Mouse (Mus musculus) left cerebral cortex, adult 11 months (tissue): ENCODE measurements around the gene Efcab5.
"Not testable (repeated sequence)": the region's sequence is repeated elsewhere in the genome, so short reads cannot be mapped to it uniquely, and the experiment has no call there.

ENCODE experiments used
- DNase-seq: peaks from one replicate; pipeline ENCODE4 v3.0.0; 2022; ENCODE audit warnings: low spot score

Efcab5 gene

GRCm38 (mm10) chr11:77174531-77174930 lies 14.2 kb downstream of the Efcab5 start:
- DNase-seq, result peak; percentile 13

- peak; percentile 16 for DNase-seq
Observed at GRCm38 (mm10) chr11:77173731-77174130, 15.0 kb downstream of the Efcab5 start.

- no peak for DNase-seq
Observed at GRCm38 (mm10) chr11:77160744-77161143, 28.0 kb downstream of the Efcab5 start.

GRCm38 (mm10) chr11:77160341-77160740 lies 28.4 kb downstream of the Efcab5 start:
- DNase-seq, result no peak

- DNase-seq, result no peak
Observed at GRCm38 (mm10) chr11:77154214-77154613, 34.6 kb downstream of the Efcab5 start.

- DNase-seq, result no peak
Observed at GRCm38 (mm10) chr11:77150806-77151205, 38.0 kb downstream of the Efcab5 start.

- DNase-seq, result not testable (repeated sequence)
Observed at GRCm38 (mm10) chr11:77149783-77150630, 38.8 kb downstream of the Efcab5 start.

GRCm38 (mm10) chr11:77148774-77149173 lies 40.0 kb downstream of the Efcab5 start:
- no peak for DNase-seq

- DNase-seq, result no peak
Observed at GRCm38 (mm10) chr11:77147753-77148152, 41.0 kb downstream of the Efcab5 start.

- DNase-seq, result no peak
Observed at GRCm38 (mm10) chr11:77145423-77145822, 43.3 kb downstream of the Efcab5 start.

- no peak for DNase-seq
Observed at GRCm38 (mm10) chr11:77141938-77142337, 46.8 kb downstream of the Efcab5 start.

- no peak for DNase-seq
Observed at GRCm38 (mm10) chr11:77139976-77140375, 48.8 kb downstream of the Efcab5 start.

GRCm38 (mm10) chr11:77133450-77133849 lies 55.3 kb downstream of the Efcab5 start:
- DNase-seq, result no peak

GRCm38 (mm10) chr11:77132580-77132979 lies 56.2 kb downstream of the Efcab5 start:
- DNase-seq, result no peak

GRCm38 (mm10) chr11:77128562-77128961 lies 60.2 kb downstream of the Efcab5 start:
- DNase-seq, result no peak

- DNase-seq, result no peak
Observed at GRCm38 (mm10) chr11:77111141-77111540, 77.6 kb downstream of the Efcab5 start.

- no peak for DNase-seq
Observed at GRCm38 (mm10) chr11:77108442-77108841, 80.3 kb downstream of the Efcab5 start.

- DNase-seq, result not testable (repeated sequence)
Observed at GRCm38 (mm10) chr11:77107872-77108271, 80.9 kb downstream of the Efcab5 start.

- DNase-seq, result no peak
Observed at GRCm38 (mm10) chr11:77106961-77107360, 81.8 kb downstream of the Efcab5 start.

- DNase-seq, result peak; percentile 45
Observed at GRCm38 (mm10) chr11:77100137-77100937, 88.4 kb downstream of the Efcab5 start.

GRCm38 (mm10) chr11:77098332-77098972 lies 90.3 kb downstream of the Efcab5 start:
- no peak for DNase-seq

GRCm38 (mm10) chr11:77096991-77097390 lies 91.8 kb downstream of the Efcab5 start:
- no peak for DNase-seq

- no peak for DNase-seq
Observed at GRCm38 (mm10) chr11:77096581-77096980, 92.2 kb downstream of the Efcab5 start.
